Mouse (Mus musculus) cerebellum, adult 2 months (tissue): ENCODE measurements around the gene Igfbp4. TPM values are rescaled to one million over a fixed set of nuclear protein-coding genes. Genes with fewer than 3 reads are reported as not detected.

Experiments used
- DNase-seq, 2 experiments: peaks; one replicate each; pipeline ENCODE4 v3.0.0; 2021
- H3K27ac ChIP-seq: fragments of 200-500 bp; 2 replicates; pipeline ENCODE4 v1.5.1; 2012; ENCODE audit warnings: low read length, control low read depth, inconsistent platforms; ENCODE audit not compliant: insufficient read depth
- H3K27me3 ChIP-seq: fragments of 200-500 bp; 2 replicates; pipeline ENCODE4 v1.6.1; 2012; ENCODE audit warnings: inconsistent platforms, mild to moderate bottlenecking, low read length, moderate library complexity; ENCODE audit not compliant: control insufficient read depth, insufficient read depth
- H3K4me1 ChIP-seq: fragments of 200-500 bp; 2 replicates; pipeline ENCODE4 v1.6.1; 2011; ENCODE audit warnings: low read length; ENCODE audit not compliant: control insufficient read depth, insufficient read depth
- H3K4me3 ChIP-seq: fragments of 200-500 bp; replicated peaks from 2 replicates; pipeline ENCODE3; 2011; ENCODE audit warnings: mild to moderate bottlenecking, low read depth, low read length, control low read depth; ENCODE audit not compliant: insufficient read depth
- CTCF ChIP-seq: fragments of 200-500 bp; IDR thresholded peaks from 2 replicates; pipeline ENCODE4 v1.5.1; 2011; ENCODE audit warnings: low read depth, mild to moderate bottlenecking, control low read depth, low read length, moderate library complexity, borderline replicate concordance; ENCODE audit not compliant: insufficient read depth
- POLR2A ChIP-seq: fragments of 200-500 bp; IDR thresholded peaks from 2 replicates; pipeline ENCODE4 v1.6.1; 2011; ENCODE audit warnings: low read length, control low read depth, borderline replicate concordance; ENCODE audit not compliant: insufficient read depth
- WGBS: fragments of 180-500 bp; shearing (Covaris S2); methylation state at CpG from one replicate; pipeline ENCODE4 v1.1.7; 2018; 5-methylcytosine and 5-hydroxymethylcytosine counted together
- polyA plus RNA-seq: library from polyadenylated mRNA; depleted of rRNA; stranded (reverse); fragments of >200 nt; gene quantifications from 2 replicates; pipeline ENCODE4 v1.2.3, GENCODE M21; 2012; rRNA removed

Gene Igfbp4
- polyA plus RNA-seq, 1 experiment, result 28.6 TPM

DNA sequence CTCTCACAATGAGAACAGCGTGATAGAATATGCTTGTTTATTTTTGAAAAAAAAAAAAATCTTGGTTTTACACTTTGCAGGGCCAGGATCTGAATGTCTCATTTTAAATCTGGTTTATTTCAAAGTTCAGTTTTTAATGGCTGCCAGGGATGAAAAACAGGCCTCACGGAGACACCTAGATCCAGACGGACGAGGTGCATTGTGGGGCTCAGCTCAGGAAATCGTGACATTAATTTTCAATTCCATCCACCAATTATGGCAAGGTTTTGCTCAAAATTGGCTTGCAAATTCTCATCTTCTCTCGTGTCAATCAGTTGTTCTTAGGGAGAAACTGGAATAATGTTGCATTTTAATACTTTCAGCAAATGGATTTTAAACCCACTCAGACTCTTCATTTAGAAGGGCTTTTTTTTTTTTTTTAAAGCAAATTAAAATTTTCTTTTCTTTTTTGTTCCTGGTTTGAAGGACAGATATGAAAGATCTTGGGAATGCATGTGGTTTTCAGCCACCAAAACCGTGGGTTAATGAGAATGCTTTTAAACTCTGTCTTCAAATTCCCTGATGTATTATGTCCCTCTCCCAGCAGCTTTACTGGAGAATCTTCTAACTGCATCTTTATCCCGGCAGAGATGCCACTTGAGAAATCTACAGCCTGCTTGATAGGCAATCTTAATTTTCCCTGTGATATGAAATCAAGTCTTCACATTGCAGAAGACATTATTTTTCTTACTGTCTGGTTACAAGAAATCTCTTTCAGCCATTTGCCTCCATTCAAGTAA is 56.1 kb downstream of the Igfbp4 start:
- H3K4me1 ChIP-seq, result no peaks in the 10 kb centered on the region
- DNase-seq, result no peak
- no peak overlapping the region for H3K27ac ChIP-seq
- TF ChIP-seq CTCF (no peak), POLR2A (no peak)
- no peak overlapping the region for H3K4me3 ChIP-seq
- H3K27me3 ChIP-seq, result no peaks in the 10 kb centered on the region
- 88% methylated on average over 8 of the region's 8 CpGs for WGBS

DNA sequence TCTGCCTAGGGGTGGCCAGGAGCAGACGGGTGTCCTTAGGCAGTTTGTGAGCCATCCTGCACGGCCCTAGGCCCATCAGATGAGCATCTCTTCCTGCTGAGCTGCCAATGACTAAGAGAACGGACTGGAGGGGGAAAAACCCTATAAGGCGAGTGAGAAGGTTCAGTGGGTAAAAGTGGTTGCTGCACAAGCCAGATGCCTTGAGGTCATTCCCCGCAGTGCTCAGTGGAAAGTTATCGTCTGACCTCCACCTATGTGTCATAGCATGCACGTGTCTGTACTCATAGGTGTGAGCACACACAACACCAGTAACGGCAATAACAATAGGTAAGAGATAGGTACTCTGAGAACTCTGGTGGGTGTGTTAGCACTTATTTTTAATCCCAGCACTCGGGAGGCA is 57.9 kb downstream of the Igfbp4 start:
- no peaks in the 10 kb centered on the region; the same call in 1 of the 2 replicates for H3K4me1 ChIP-seq
- WGBS, result 92% methylated on average over 9 of the region's 9 CpGs
- no peak for DNase-seq
- H3K27me3 ChIP-seq, result no peaks in the 10 kb centered on the region
- H3K4me3 ChIP-seq, result no peak overlapping the region
- no peak overlapping the region for H3K27ac ChIP-seq
- TF ChIP-seq CTCF (no peak), POLR2A (no peak)

DNA sequence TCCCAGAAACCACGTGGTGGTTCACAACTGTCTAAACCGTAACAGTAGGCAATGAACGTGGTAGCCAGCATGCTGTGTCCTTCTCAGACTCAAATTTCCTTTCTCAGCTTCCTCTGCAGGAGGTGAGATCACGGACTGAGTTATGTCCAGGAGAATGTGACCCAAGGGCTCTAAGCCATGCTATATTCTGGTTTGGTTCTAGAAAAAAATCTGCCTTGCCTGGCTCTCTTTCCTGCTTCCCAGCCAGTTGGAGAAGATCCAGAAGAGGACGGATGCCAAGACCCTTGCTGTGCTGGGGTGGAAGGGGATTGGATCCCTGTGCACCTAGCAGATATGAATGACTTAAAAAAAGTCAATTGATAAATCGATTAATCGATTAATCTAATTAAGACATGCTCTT is 58.5 kb downstream of the Igfbp4 start:
- no peak for DNase-seq
- H3K27me3 ChIP-seq, result no peaks in the 10 kb centered on the region
- no peak for TF ChIP-seq POLR2A
- TF ChIP-seq CTCF, result no peak
- no peaks in the 10 kb centered on the region; the same call in 1 of the 2 replicates for H3K4me1 ChIP-seq
- H3K4me3 ChIP-seq, result no peak overlapping the region
- WGBS, result 27% methylated on average over 7 of the region's 7 CpGs
- no peak overlapping the region for H3K27ac ChIP-seq

DNA sequence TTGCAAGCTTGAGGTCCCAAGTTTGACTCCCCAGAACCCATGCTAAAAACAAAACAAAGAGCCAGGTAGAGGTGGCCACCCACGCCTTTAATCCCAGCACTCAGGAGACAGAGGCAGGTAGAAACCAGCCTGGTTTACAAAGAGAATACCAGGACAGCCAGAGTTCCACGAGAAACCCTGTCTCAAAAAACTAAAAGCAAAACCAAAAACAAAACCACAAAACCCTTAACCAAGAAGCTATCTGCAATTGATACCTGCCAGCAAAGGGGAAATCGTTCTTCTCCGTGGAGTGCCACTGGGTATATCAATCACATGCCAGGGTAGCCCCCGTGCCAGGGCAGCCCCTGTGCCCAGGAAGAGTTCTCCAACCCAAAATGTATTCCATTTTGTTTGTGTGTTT is 59.2 kb downstream of the Igfbp4 start:
- Histone ChIP-seq H3K27ac (no peak overlapping the region), H3K4me3 (no peak overlapping the region), H3K4me1 (no peaks in the 10 kb centered on the region; the same call in 1 of the 2 replicates), H3K27me3 (no peaks in the 10 kb centered on the region)
- 67% methylated on average over 5 of the region's 5 CpGs for WGBS
- no peak for TF ChIP-seq CTCF
- TF ChIP-seq POLR2A, result no peak
- DNase-seq, result no peak

DNA sequence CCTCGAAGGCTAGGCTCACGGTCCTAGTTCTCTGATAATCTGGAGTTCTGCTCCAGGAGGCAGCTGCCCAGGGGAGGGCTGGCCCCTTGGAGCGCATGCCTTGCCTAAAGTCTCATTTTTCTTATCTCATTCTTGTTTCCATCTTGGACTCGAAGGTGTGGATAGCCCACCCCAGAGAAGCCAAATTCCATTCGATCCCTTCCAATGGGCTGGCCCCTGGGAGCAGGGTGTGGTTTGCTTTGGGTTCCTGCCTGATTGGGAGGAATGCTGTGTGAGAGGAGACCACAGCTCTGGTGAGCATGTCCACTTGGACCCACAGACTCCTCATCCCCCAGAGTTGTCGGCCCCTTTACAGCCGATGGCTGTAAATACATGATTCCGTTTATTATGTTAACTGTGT is 60.6 kb downstream of the Igfbp4 start:
- Histone ChIP-seq H3K27ac (no peak overlapping the region), H3K27me3 (no peaks in the 10 kb centered on the region), H3K4me1 (no peaks in the 10 kb centered on the region; the same call in 1 of the 2 replicates), H3K4me3 (no peak overlapping the region)
- TF ChIP-seq POLR2A (no peak), CTCF (no peak)
- DNase-seq, result no peak
- WGBS, result 84% methylated on average over 8 of the region's 8 CpGs

DNA sequence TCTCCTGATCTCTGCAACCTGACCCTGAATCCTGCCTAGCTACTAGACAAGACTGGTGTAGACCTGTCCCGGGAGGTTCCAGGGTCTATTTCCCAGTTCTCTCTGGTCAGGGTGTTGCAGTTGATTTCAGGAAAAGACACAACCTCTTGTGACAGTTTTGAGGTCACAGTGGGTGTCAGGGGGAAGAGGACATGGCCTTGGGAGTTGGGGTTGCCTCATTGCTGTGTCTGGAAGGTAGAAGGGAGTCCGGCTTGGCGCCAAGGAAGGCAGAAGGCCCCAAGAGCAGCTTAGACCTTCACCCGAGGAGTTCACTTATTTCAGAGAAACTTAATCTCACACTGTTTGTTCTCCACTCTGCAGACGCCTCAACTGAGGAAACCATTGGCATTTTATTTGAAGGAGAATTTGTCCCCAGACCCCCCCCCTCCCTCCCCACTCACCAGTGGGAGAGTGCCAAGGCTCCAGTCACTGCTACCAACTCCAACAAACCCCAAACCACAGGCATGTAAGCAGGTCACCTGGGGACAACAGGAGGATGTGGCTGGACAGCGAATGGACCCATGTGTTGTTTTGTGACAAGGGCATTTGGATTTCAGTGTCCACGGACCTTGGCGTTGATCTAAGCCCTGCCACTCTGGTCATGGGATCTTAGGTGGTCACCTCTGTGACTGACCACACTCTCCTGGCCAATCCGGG is 61.7 kb downstream of the Igfbp4 start:
- TF ChIP-seq POLR2A, result no peak
- 86% methylated on average over 9 of the region's 9 CpGs for WGBS
- no peak overlapping the region for H3K27ac ChIP-seq
- H3K4me3 ChIP-seq, result no peak overlapping the region
- H3K27me3 ChIP-seq, result no peaks in the 10 kb centered on the region
- no peaks in the 10 kb centered on the region; the same call in 1 of the 2 replicates for H3K4me1 ChIP-seq
- no peak for DNase-seq

Other genes starting within 250 kb of the Igfbp4 start
- 99.1 and 103 TPM in 2 replicates for gene Msl1, start 245.7 kb upstream of the Igfbp4 start, polyA plus RNA-seq
- 55.5 TPM in 2 replicates for gene Casc3, start 236.3 kb upstream of the Igfbp4 start, polyA plus RNA-seq
- gene Rapgefl1, start 204.5 kb upstream of the Igfbp4 start, polyA plus RNA-seq, result 56.8 and 58.0 TPM in 2 replicates
- gene Wipf2, start 177.6 kb upstream of the Igfbp4 start, polyA plus RNA-seq, result 25.8 and 27.3 TPM in 2 replicates
- gene Cdc6, start 133.4 kb upstream of the Igfbp4 start, polyA plus RNA-seq, result 0.30 and 0.36 TPM in 2 replicates
- 13.5 and 15.4 TPM in 2 replicates for gene Rara, start 113.4 kb upstream of the Igfbp4 start, polyA plus RNA-seq
- 1.2 and 2.1 TPM in 2 replicates for gene Gjd3, start 58.2 kb upstream of the Igfbp4 start, polyA plus RNA-seq
- 0.11 and 0.25 TPM in 2 replicates for gene Top2a, start 17.1 kb upstream of the Igfbp4 start, polyA plus RNA-seq
- gene Tns4, start 48.1 kb downstream of the Igfbp4 start, polyA plus RNA-seq, result 0.18 and 0.25 TPM in 2 replicates
- 0.11 and 0.30 TPM in 2 replicates for gene Ccr7, start 113.8 kb downstream of the Igfbp4 start, polyA plus RNA-seq
- gene Smarce1, start 189.8 kb downstream of the Igfbp4 start, polyA plus RNA-seq, result 63.3 and 67.1 TPM in 2 replicates
- gene Krt222, start 202.8 kb downstream of the Igfbp4 start, polyA plus RNA-seq, result 37.8 and 39.9 TPM in 2 replicates
- gene Krt24, start 244.0 kb downstream of the Igfbp4 start, polyA plus RNA-seq, result 0.44 and 0.65 TPM in 2 replicates